Mouse (Mus musculus) cerebellum, adult 2 months (tissue): ENCODE data around the gene Natd1.

Experiments used
- CTCF ChIP-seq: fragments of 200-500 bp; IDR thresholded peaks from 2 replicates; pipeline ENCODE4 v1.5.1; 2011; ENCODE audit warnings: low read depth, mild to moderate bottlenecking, control low read depth, low read length, moderate library complexity, borderline replicate concordance; ENCODE audit not compliant: insufficient read depth
- POLR2A ChIP-seq: fragments of 200-500 bp; IDR thresholded peaks from 2 replicates; pipeline ENCODE4 v1.6.1; 2011; ENCODE audit warnings: low read length, control low read depth, borderline replicate concordance; ENCODE audit not compliant: insufficient read depth

DNA sequence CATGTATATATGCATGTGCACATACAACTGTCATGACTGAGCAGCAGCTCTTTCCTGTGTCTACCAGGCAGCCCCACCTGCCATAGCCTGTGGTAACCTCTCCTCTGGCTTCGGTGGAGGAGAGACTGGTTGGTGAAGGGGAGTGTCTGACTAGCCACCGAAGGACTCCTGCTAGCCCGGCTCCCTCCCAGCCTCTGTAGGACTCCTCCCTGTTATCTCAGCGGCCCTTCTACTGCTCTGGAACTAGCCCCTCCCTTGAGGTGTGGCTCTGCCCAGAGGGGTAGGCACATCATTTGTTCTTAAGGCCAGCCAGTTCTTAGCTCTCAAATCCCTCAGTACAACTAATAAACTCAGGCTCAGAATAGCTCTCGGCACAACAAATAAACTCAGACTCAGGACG lies 9.9 kb upstream of the Natd1 start:
- TF ChIP-seq POLR2A, result no peak
- no peak for TF ChIP-seq CTCF
